Mouse (Mus musculus) CH12.LX (cell line): ENCODE measurements around the gene Ern1. TPM values are rescaled to one million over a fixed set of nuclear protein-coding genes. Genes with fewer than 3 reads are reported as not detected.

Experiments used
- DNase-seq: peaks from one replicate; pipeline ENCODE4 v3.0.0-alpha.2; 2013; ENCODE audit errors: extremely low read depth
- H3K27ac ChIP-seq: 2 replicates; pipeline ENCODE4 v1.5.1; 2012; ENCODE audit warnings: low read depth, mild to moderate bottlenecking, control low read depth, moderate library complexity; ENCODE audit not compliant: insufficient read depth
- H3K27me3 ChIP-seq: replicated peaks from 2 replicates; pipeline ENCODE3; 2012; ENCODE audit warnings: inconsistent platforms
- H3K36me3 ChIP-seq, 2 experiments: replicated peaks in 1 of 2; 2 replicates each; pipeline versions ENCODE3 to v1.6.1; 2012; ENCODE audit warnings: inconsistent platforms in 1 of 2, low read length in 1 of 2, mild to moderate bottlenecking in 1 of 2, mixed read lengths in 1 of 2, moderate library complexity in 1 of 2; ENCODE audit not compliant: control insufficient read depth in 1 of 2, insufficient read depth in 1 of 2
- H3K4me1 ChIP-seq, 2 experiments: 2 replicates each; pipeline ENCODE4 v1.6.1; 2012; ENCODE audit warnings: inconsistent platforms in 1 of 2, moderate library complexity in 1 of 2; ENCODE audit not compliant: insufficient read depth in 2 of 2, control insufficient read depth in 1 of 2
- H3K4me2 ChIP-seq: 2 replicates; pipeline ENCODE4 v1.6.1; 2012; ENCODE audit warnings: low read depth, mild to moderate bottlenecking, control low read depth; ENCODE audit not compliant: poor library complexity, insufficient read depth, severe bottlenecking
- H3K4me3 ChIP-seq, 3 experiments: fragments of 150-350 bp in 1 of 3; sonication (generic) in 1 of 3; replicated peaks in 1 of 3; 2 replicates each; pipeline versions ENCODE3 to v1.5.1; 2011 to 2012; ENCODE audit warnings: low read depth in 2 of 3, low read length in 2 of 3, mild to moderate bottlenecking in 2 of 3, moderate library complexity in 2 of 3, control low read depth in 1 of 3, improper control_type of control experiment in 1 of 3, inconsistent platforms in 1 of 3, mixed read lengths in 1 of 3; ENCODE audit not compliant: poor library complexity in 1 of 3
- H3K79me2 ChIP-seq: replicated peaks from 2 replicates; pipeline ENCODE4 v1.6.1; 2012; ENCODE audit warnings: mild to moderate bottlenecking, moderate library complexity; ENCODE audit not compliant: control insufficient read depth, poor library complexity, insufficient read depth, severe bottlenecking; ENCODE audit errors: extremely low read depth
- H3K9ac ChIP-seq: 2 replicates; pipeline ENCODE4 v1.6.1; 2012; ENCODE audit warnings: low read depth, mild to moderate bottlenecking, control low read depth, moderate library complexity; ENCODE audit not compliant: insufficient read depth
- H3K9me3 ChIP-seq: replicated peaks from 2 replicates; pipeline ENCODE3; 2012; ENCODE audit warnings: low read length, inconsistent platforms, mixed read lengths
- BHLHE40 ChIP-seq: IDR thresholded peaks from 2 replicates; pipeline ENCODE4 v1.6.1; 2011; ENCODE audit warnings: mild to moderate bottlenecking, low read depth, low read length, improper control_type of control experiment
- CHD1 ChIP-seq: IDR thresholded peaks from 2 replicates; pipeline ENCODE4 v1.6.1; 2012; ENCODE audit warnings: low read depth, low read length, improper control_type of control experiment, inconsistent platforms
- CTCF ChIP-seq, 2 experiments: IDR thresholded peaks in 1 of 2; conservative IDR thresholded peaks in 1 of 2; 2 replicates each; pipeline ENCODE4 v1.5.1; 2011 to 2012; ENCODE audit warnings: low read depth in 2 of 2, low read length in 2 of 2, improper control_type of control experiment in 1 of 2, inconsistent platforms in 1 of 2, mild to moderate bottlenecking in 1 of 2, moderate library complexity in 1 of 2
- ELF1 ChIP-seq: IDR thresholded peaks from 2 replicates; pipeline ENCODE4 v1.6.1; 2014; ENCODE audit warnings: low read depth, mild to moderate bottlenecking, inconsistent platforms, low read length, improper control_type of control experiment
- ETS1 ChIP-seq: conservative IDR thresholded peaks from 2 replicates; pipeline ENCODE4 v1.6.1; 2012; ENCODE audit warnings: low read depth, mild to moderate bottlenecking, inconsistent platforms, low read length, improper control_type of control experiment, moderate library complexity
- IRF4 ChIP-seq: IDR thresholded peaks from 2 replicates; pipeline ENCODE4 v1.6.1; 2014; ENCODE audit warnings: low read depth, mild to moderate bottlenecking, inconsistent platforms, low read length, improper control_type of control experiment
- JUN ChIP-seq: IDR thresholded peaks from 2 replicates; pipeline ENCODE4 v1.6.1; 2011; ENCODE audit warnings: low read depth, mild to moderate bottlenecking, low read length, improper control_type of control experiment, moderate library complexity; ENCODE audit not compliant: insufficient read depth
- JUND ChIP-seq: conservative IDR thresholded peaks from 2 replicates; pipeline ENCODE4 v1.6.1; 2011; ENCODE audit warnings: low read depth, low read length, improper control_type of control experiment
- KAT2A ChIP-seq: IDR thresholded peaks from 2 replicates; pipeline ENCODE4 v1.6.1; 2012; ENCODE audit warnings: low read length, improper control_type of control experiment, inconsistent platforms; ENCODE audit not compliant: insufficient replicate concordance
- MAFK ChIP-seq: IDR thresholded peaks from 2 replicates; pipeline ENCODE4 v1.6.1; 2011; ENCODE audit warnings: low read length, improper control_type of control experiment; ENCODE audit not compliant: insufficient replicate concordance
- MAX ChIP-seq: IDR thresholded peaks from 2 replicates; pipeline ENCODE4 v1.6.1; 2011; ENCODE audit warnings: low read length, improper control_type of control experiment
- MEF2A ChIP-seq: IDR thresholded peaks from 2 replicates; pipeline ENCODE4 v1.6.1; 2014; ENCODE audit warnings: low read depth, mild to moderate bottlenecking, inconsistent platforms, low read length, improper control_type of control experiment, borderline replicate concordance
- MXI1 ChIP-seq: IDR thresholded peaks from 2 replicates; pipeline ENCODE4 v1.6.1; 2011; ENCODE audit warnings: mild to moderate bottlenecking, low read depth, low read length, improper control_type of control experiment
- MYC ChIP-seq: IDR thresholded peaks from 2 replicates; pipeline ENCODE4 v1.6.1; 2011; ENCODE audit warnings: low read depth, mild to moderate bottlenecking, improper control_type of control experiment, low read length
- NELFE ChIP-seq: IDR thresholded peaks from 2 replicates; pipeline ENCODE4 v1.6.1; 2011; ENCODE audit warnings: low read depth, low read length, improper control_type of control experiment
- NRF1 ChIP-seq: IDR thresholded peaks from 2 replicates; pipeline ENCODE4 v1.6.1; 2014; ENCODE audit warnings: low read depth, mild to moderate bottlenecking, inconsistent platforms, low read length, improper control_type of control experiment, moderate library complexity
- POLR2AphosphoS2 ChIP-seq: IDR thresholded peaks from 2 replicates; pipeline ENCODE4 v1.6.1; 2011; ENCODE audit warnings: low read depth, low read length, improper control_type of control experiment
- SIN3A ChIP-seq: IDR thresholded peaks from 2 replicates; pipeline ENCODE4 v1.6.1; 2012; ENCODE audit warnings: low read length, improper control_type of control experiment, inconsistent platforms
- UBTF ChIP-seq: IDR thresholded peaks from 2 replicates; pipeline ENCODE4 v1.6.1; 2012; ENCODE audit warnings: low read depth, mild to moderate bottlenecking, inconsistent platforms, low read length, improper control_type of control experiment, moderate library complexity
- ZKSCAN1 ChIP-seq: IDR thresholded peaks from 2 replicates; pipeline ENCODE4 v1.6.1; 2012; ENCODE audit warnings: low read depth, inconsistent platforms, low read length, improper control_type of control experiment, borderline replicate concordance
- ZMIZ1 ChIP-seq: IDR thresholded peaks from 2 replicates; pipeline ENCODE4 v1.6.1; 2012; ENCODE audit warnings: low read depth, mild to moderate bottlenecking, inconsistent platforms, low read length, improper control_type of control experiment
- dilution Hi-C: fragments of 300-500 bp; cut with MboI; formaldehyde crosslinking; loops from 2 replicates; pipeline ENCODE4 v1.14.3; 2020; ENCODE audit warnings: low sequenced_read_pairs; ENCODE audit not compliant: extremely low pct_unique_long_range_greater_than_20kb, extremely low pct_ligation_motif_present
- in situ Hi-C: fragments of 300-500 bp; cut with MboI; formaldehyde crosslinking; loops from 3 replicates; pipeline ENCODE4 v1.14.3; 2019; ENCODE audit warnings: low sequenced_read_pairs, low pct_ligation_motif_present, low pct_unique_long_range_greater_than_20kb, mixed read lengths
- polyA plus RNA-seq: library from polyadenylated mRNA; unstranded; fragments of >175 nt; gene quantifications from 2 replicates; pipeline ENCODE4 v1.2.1, GENCODE M21; 2012; ENCODE audit warnings: low read depth; ENCODE audit not compliant: insufficient read length
- total RNA-seq, 2 experiments: library from RNA; depleted of rRNA; stranded (reverse); fragments of 300-350 nt in 1 of 2; fragments of >200 nt in 1 of 2; gene quantifications; 2 replicates each; pipeline ENCODE4 v1.2.3; 2012 to 2014

Gene Ern1
- total and polyA plus RNA-seq, 3 experiments: 3.0 to 21.7 (median 7.7) TPM

GRCm38 (mm10) chr11:106366316-106366715 lies 121.3 kb downstream of the Ern1 start (continued):
- TF ChIP-seq JUND: no peak
- 0 out of 2 replicates have a peak, but pooled peaks have one; percentile 17 for TF ChIP-seq ELF1
- TF ChIP-seq CHD1: no peak
- peak; percentile 50; the same call in 1 of the 2 replicates for TF ChIP-seq MEF2A
- no peak for TF ChIP-seq UBTF
- 0 out of 2 replicates have a peak, but pooled peaks have one; percentile 22 for TF ChIP-seq KAT2A
- no peak for TF ChIP-seq ZKSCAN1
- TF ChIP-seq NELFE: peak; percentile 65; the same call in 1 of the 2 replicates
- no peak for TF ChIP-seq JUN
- TF ChIP-seq ETS1: no peak
- TF ChIP-seq MYC: peak; percentile 49; the same call in 1 of the 2 replicates
- peak; percentile 35; the same call in 1 of the 2 replicates for TF ChIP-seq NRF1
- no peak for TF ChIP-seq ZMIZ1
- TF ChIP-seq MXI1: no peak; the same call in 1 of the 2 replicates
- peak; percentile 98 for TF ChIP-seq CTCF (conservative IDR thresholded peaks at IDR 0.05 in 1 of 2, IDR thresholded peaks at IDR 0.05 in 1 of 2; ENCODE audit: low read depth in 2 of 2, low read length in 2 of 2)
- TF ChIP-seq MAFK: 0 out of 2 replicates have a peak, but pooled peaks have one; percentile 22
- peak; percentile 72; the same call in 1 of the 2 replicates for TF ChIP-seq IRF4
- TF ChIP-seq POLR2AphosphoS2: no peak

GRCm38 (mm10) chr11:106365366-106365765 lies 122.3 kb downstream of the Ern1 start, which contains the start of gene Prr29:
Gene Prr29, plus strand, starts transcription at chr11:106365472.
- H3K4me2 ChIP-seq: no peak within 1 kb of the TSS

More at GRCm38 (mm10) chr11:106365366-106365765, 122.3 kb downstream of the Ern1 start, which contains the start of gene Prr29:
- H3K4me3 ChIP-seq: no peak within 1 kb of the TSS
- no peaks in the 10 kb centered on the region for H3K79me2 ChIP-seq
- no peak for TF ChIP-seq ZMIZ1
- TF ChIP-seq SIN3A: no peak
- TF ChIP-seq MXI1: no peak
- TF ChIP-seq MAX: no peak
- TF ChIP-seq BHLHE40: no peak
- no peak for DNase-seq
- no peaks in the 10 kb centered on the region for H3K36me3 ChIP-seq
- dilution Hi-C loops (no loop called here), in situ Hi-C loops (no loop called here)
- peaks cover 0 to 8% of the 10 kb centered on the region in 2 experiments; a peak in 2 of 4 replicates for H3K4me1 ChIP-seq
- peaks cover 15% of the 10 kb centered on the region for H3K27me3 ChIP-seq
- H3K9ac ChIP-seq: no peak within 1 kb of the TSS
- no peak within 1 kb of the TSS for H3K27ac ChIP-seq
- H3K9me3 ChIP-seq: peaks cover 8% of the 10 kb centered on the region
